Mouse (Mus musculus): Measurements from ENCODE around the gene Cyp27b1.

GRCm38 (mm10) chr10:127083915-127084306 lies 35.9 kb downstream of the Cyp27b1 start:
- TF ChIP-seq CTCF (IDR thresholded peaks at IDR 0.05; ENCODE audit: insufficient read depth, low read depth, low read length) (no peak), POLR2A (IDR thresholded peaks at IDR 0.05; ENCODE audit: insufficient read depth, low read depth, low read length) (no peak)

Data from olfactory bulb, adult 2 months (tissue).